Mouse (Mus musculus): ENCODE results near the gene Llcfc1. TPM values are rescaled to one million over a fixed set of nuclear protein-coding genes. Genes with fewer than 3 reads are reported as not detected.

Gene Llcfc1
- total RNA-seq, 2 experiments from 2014 or later = not detected

DNA sequence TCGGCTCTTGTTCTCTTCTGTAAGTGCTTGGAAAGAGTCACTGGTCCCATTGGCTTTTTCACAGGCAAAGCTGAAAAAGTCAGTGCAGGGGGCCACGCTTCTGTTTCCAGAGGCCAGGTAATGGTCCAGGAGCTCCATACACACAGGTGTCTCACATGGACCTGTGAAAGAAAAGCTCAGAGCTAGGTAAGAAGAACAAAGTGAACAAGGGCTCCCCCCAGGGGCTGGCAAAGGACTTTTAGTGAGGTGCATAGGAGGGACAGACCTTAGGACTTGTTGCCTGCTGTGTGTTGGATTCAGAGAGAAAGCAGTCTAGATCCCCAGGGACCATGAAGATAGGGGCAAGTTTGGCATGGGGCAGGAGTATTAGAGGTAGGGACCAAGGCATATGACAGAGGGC, 18.7 kb downstream of the Llcfc1 start:
- no peak for DNase-seq (ENCODE audit: low spot score in 2 of 2)

DNA sequence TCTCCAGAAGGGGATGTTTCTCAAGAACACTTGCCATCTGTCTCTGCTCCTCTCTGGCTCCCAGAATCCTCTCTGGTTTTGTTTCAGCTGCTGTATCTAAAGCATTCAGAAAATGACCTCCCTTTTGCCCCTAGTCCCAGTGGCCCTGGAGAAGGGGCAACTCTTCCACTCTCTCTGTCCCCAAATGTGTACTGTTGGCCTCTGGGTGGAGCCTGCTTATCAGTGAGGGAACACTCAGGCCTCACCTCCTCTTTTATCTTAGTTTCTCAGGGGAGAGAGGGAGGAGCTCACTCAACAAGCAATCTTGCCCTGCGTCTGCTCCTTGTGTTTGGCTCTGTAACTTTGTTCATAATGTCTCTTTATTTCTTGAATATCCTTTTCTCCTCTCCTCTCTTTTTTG, 19.9 kb downstream of the Llcfc1 start, which contains the start of gene Kel:
TSS of gene Kel (minus strand) at position 217 of the 400 bp plus-strand sequence.
- DNase-seq (ENCODE audit: low spot score in 2 of 2) = no peak

DNA sequence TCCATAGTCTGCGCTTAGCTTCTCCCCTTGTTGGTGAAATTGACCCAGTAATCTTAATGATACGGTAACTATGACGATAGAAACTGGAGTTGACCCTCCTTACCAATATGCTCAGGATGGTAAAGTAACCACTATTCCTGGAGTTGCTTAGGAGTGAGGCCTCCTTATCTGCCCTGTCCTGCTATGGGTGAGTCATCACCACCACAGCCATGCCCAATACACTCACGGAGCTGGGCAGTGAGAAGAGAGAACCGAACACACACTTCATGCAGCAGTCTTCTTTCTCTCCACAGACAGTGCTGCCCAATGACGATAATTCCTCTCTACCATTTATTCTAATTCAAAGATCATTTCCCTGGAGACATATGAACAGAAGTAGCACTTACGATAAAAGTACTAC, 22.0 kb downstream of the Llcfc1 start:
- no peak for DNase-seq (ENCODE audit: low spot score in 2 of 2)

DNA sequence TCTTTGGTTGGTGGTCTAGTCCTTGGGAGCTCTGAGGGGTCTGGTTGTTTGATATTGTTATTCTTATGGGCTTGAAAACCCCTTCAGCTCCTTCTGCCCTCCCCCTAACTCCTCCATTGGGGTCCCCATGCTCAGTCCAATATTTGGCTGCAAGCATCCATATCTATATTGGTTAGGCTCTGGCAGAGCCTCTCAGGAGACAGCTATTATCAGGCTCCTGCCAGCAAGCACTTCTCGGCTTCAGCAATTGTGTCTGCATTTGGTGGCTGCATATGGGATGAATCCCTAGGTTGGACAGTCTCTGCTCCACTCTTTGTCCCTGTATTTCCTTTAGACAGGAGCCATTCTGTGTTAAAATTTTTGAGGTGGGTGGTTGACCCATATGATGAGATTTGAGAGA, 26.1 kb downstream of the Llcfc1 start:
- no peak for DNase-seq (ENCODE audit: low spot score in 2 of 2)

DNA sequence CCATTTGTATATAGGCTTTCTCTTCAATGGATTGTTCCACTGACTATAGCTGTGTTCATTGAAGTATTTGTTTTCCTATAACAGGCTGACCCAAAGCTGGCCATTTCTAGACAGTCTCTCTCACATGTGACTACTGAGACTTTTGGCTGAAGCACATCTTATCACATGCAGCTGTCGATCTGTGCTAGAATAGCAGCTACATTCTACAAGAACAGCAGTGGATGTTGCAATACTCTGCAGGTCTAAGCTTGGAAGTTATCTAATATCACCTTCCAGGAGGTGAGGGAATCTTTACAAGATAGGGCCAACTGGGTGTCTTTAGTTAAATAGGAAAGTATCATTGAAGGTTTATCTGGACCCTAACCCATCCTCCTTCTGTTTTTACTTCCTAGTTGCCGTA, 37.2 kb downstream of the Llcfc1 start:
- no peak for DNase-seq (ENCODE audit: low spot score in 2 of 2)

DNA sequence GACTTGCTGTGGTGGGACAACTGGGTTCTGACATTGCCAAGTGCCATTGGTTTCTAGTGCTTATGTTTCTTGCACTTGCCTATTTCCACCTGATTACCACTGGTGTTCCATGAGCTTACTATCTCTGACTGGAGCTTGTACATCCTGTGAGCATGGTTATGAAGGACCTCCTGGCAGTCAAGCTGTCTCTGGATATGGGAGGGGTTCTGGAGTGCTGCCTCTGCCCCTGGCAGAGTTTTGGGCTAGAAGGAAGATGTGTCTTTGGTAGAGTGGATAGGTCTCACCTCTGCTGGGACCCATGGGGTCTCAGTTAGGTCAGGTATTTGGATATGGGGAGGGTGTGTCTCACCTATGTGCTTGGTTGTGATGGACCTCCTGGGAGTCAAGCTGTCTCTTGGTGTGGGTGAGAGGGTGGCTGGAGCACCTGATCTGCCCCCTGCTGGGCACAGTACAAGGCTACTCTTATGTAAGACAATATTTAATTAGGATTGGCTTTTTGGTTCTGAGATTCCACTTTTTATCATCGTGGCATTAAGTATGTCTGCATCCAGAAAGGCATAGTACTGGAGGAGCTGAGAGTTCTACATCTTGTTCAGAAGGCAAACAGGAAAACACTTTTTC, 43.9 kb downstream of the Llcfc1 start:
- no peak for DNase-seq (ENCODE audit: low spot score in 2 of 2)

DNA sequence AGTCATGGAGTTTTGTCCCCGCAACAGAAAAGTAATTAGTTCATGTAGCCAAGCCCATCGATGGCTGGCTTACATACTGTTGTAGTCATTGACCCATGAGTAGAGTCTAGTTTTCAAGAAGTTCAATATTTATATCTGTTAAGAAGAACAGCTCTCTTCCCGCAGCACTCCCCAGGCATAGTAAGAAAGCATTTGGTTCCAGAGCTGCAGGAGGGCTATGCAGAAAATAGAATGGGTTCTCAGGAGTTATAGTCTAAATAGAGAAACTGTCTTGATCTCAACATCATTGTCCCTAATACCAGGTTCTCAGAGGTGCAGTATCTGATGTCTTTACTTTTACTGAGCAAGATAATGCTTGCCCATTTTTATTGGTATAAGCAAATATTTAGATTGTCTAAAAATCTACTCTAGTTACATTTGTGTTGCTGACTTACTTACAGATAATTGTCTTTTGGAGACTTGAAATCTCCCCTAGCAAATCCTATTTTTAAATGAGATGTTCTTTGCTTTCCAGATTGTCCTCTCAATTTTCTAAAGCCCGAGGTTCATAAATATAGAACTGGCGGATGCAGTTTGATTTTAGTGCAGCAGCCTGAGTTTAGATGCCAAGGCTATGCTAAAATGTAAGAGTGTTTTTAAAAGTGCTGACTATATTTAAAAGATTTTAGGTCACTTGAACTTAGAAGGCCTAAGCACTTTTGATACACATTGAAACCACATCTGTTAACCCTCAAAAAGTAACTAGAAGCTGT, 50.7 kb downstream of the Llcfc1 start:
- no peak for DNase-seq (ENCODE audit: low spot score in 2 of 2)

Other genes starting within 250 kb of the Llcfc1 start
- not detected for gene Gm10334, start 238.3 kb upstream of the Llcfc1 start, total RNA-seq (2021)
- gene Prss1, start 225.5 kb upstream of the Llcfc1 start, total RNA-seq (2021) = not detected
- not detected for gene Prss2, start 162.6 kb upstream of the Llcfc1 start, total RNA-seq (2021)
- 1 to 10 TPM; 4.7 to 9.1 TPM for gene Ephb6, start 78.9 kb upstream of the Llcfc1 start, total RNA-seq (2021)
- not detected for gene Trpv6, start 48.0 kb upstream of the Llcfc1 start, total RNA-seq (2021)
- gene Trpv5, start 3.7 kb upstream of the Llcfc1 start, total RNA-seq (2021) = not detected
- gene Kel, start 19.9 kb downstream of the Llcfc1 start, total RNA-seq (2021) = not detected
- gene Olfr459, start 90.7 kb downstream of the Llcfc1 start, total RNA-seq (2021) = not detected
- gene Pip, start 163.1 kb downstream of the Llcfc1 start, total RNA-seq (2021) = not detected
- not detected for gene Sval2, start 168.6 kb downstream of the Llcfc1 start, total RNA-seq (2021)